Mouse (Mus musculus): ENCODE measurements around the gene Armc7.

DNA sequence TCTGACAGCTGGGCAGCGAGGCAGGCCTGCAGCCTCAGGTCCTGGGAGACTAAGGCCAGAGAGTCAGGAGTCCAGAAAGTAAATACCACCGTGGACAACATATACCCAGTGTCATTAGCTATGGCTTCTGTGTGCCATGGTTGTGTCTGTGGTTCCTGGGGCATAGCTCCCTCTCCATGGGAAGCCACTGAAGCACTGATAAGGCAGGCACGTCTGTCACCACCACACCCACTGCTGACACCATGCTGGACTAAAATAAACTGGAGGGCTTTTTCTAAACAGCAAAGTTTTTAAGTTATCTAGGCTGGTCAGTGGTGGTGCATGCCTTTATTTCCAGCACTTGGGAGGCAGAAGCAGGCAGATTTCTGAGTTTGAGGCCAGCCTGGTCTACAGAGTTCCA lies 31.1 kb downstream of the Armc7 start:
- no peak for TF ChIP-seq CTCF (IDR thresholded peaks at IDR 0.05; ENCODE audit: low read depth)
- TF ChIP-seq EP300 (IDR thresholded peaks at IDR 0.05; ENCODE audit: low read depth): no peak

Measured in heart, postnatal 0 days (tissue).